Mouse (Mus musculus) embryonic facial prominence, embryonic 15.5 days (tissue): Measurements from ENCODE around the gene Plch2. TPM values are rescaled to one million over a fixed set of nuclear protein-coding genes. Genes with fewer than 3 reads are reported as not detected.
A peak's percentile ranks its signal among the peaks of the same experiment; 100 is the strongest.

Source experiments
- ATAC-seq: fragments of 200-750 bp; cut with Nextera tagmentation; 2 replicates; pipeline ENCODE4 v1.8.0; 2017; ENCODE audit warnings: low read depth, moderate TSS enrichment; ENCODE audit not compliant: insufficient number of reproducible peaks, low FRiP score, low TSS enrichment
- H3K27ac ChIP-seq: fragments of 300-500 bp; sonication (generic); replicated peaks from 2 replicates; pipeline ENCODE4 v1.5.1; 2015; ENCODE audit warnings: mild to moderate bottlenecking, inconsistent platforms
- H3K27me3 ChIP-seq: fragments of 300-500 bp; sonication (generic); 2 replicates; pipeline ENCODE4 v1.6.1; 2015; ENCODE audit warnings: inconsistent platforms
- H3K36me3 ChIP-seq: fragments of 300-500 bp; sonication (generic); 2 replicates; pipeline ENCODE4 v1.6.1; 2015; ENCODE audit warnings: mild to moderate bottlenecking, inconsistent platforms
- H3K4me1 ChIP-seq: fragments of 300-500 bp; sonication (generic); 2 replicates; pipeline ENCODE4 v1.6.1; 2015; ENCODE audit warnings: inconsistent platforms
- H3K4me2 ChIP-seq: fragments of 300-500 bp; sonication (generic); replicated peaks from 2 replicates; pipeline ENCODE4 v1.6.1; 2015; ENCODE audit warnings: mild to moderate bottlenecking, inconsistent platforms
- H3K4me3 ChIP-seq: fragments of 300-500 bp; sonication (generic); replicated peaks from 2 replicates; pipeline ENCODE4 v1.5.1; 2015; ENCODE audit warnings: mild to moderate bottlenecking, inconsistent platforms
- H3K9ac ChIP-seq: fragments of 300-500 bp; sonication (generic); 2 replicates; pipeline ENCODE4 v1.6.1; 2015; ENCODE audit warnings: inconsistent platforms
- H3K9me3 ChIP-seq: fragments of 300-500 bp; sonication (generic); replicated peaks from 2 replicates; pipeline ENCODE4 v1.6.1; 2016; ENCODE audit warnings: inconsistent platforms
- WGBS: fragments of 180-500 bp; shearing (Covaris S2); methylation state at CpG from one replicate; pipeline ENCODE4 v1.1.7; 2015; 5-methylcytosine and 5-hydroxymethylcytosine counted together
- polyA plus RNA-seq: library from polyadenylated mRNA; unstranded; fragments of >200 nt; fragmentation: Nextera tagmentation; extraction: Ambion mirVana; gene quantifications from 2 replicates; pipeline ENCODE4 v1.2.1, GENCODE M21; 2015

The Plch2 gene
- 22.4 and 24.4 TPM in 2 replicates for polyA plus RNA-seq

- no peaks in the 10 kb centered on the region for H3K36me3 ChIP-seq
- 41% methylated on average over 10 of the region's 10 CpGs for WGBS
- peak; percentile 20; the same call in 1 of the 2 replicates for ATAC-seq
- H3K9me3 ChIP-seq, result no peaks in the 10 kb centered on the region
- peak within 1 kb of the TSS; percentile 74 for H3K27ac ChIP-seq
- H3K4me1 ChIP-seq, result peaks cover 40% of the 10 kb centered on the region
- H3K4me3 ChIP-seq, result peak within 1 kb of the TSS; percentile 23
- peak within 1 kb of the TSS; percentile 39 for H3K4me2 ChIP-seq
- peak within 1 kb of the TSS; percentile 9; the same call in 1 of the 2 replicates for H3K9ac ChIP-seq
- H3K27me3 ChIP-seq, result no peaks in the 10 kb centered on the region
Observed at GRCm38 (mm10) chr4:155056724-155057123, at the start of gene Plch2. Plch2 (minus strand) TSS chr4:155056784.

GRCm38 (mm10) chr4:155098572-155098971, 42.0 kb upstream of the Plch2 start:
- 79% methylated on average over 4 of the region's 4 CpGs for WGBS
- Histone ChIP-seq H3K4me1 (peaks cover 15% of the 10 kb centered on the region), H3K36me3 (no peaks in the 10 kb centered on the region), H3K9ac (no peak overlapping the region), H3K9me3 (no peaks in the 10 kb centered on the region), H3K27me3 (no peaks in the 10 kb centered on the region), H3K4me3 (no peak overlapping the region), H3K27ac (no peak overlapping the region), H3K4me2 (no peak overlapping the region)
- no peak for ATAC-seq

- no peak for ATAC-seq
- H3K4me1 ChIP-seq, result peaks cover 15% of the 10 kb centered on the region
- H3K9ac ChIP-seq, result no peak overlapping the region
- H3K36me3 ChIP-seq, result no peaks in the 10 kb centered on the region
- H3K4me2 ChIP-seq, result no peak overlapping the region
- no peaks in the 10 kb centered on the region for H3K27me3 ChIP-seq
- no peaks in the 10 kb centered on the region for H3K9me3 ChIP-seq
- WGBS, result 72% methylated on average over 6 of the region's 6 CpGs
- no peak overlapping the region for H3K27ac ChIP-seq
- H3K4me3 ChIP-seq, result no peak overlapping the region
Observed at GRCm38 (mm10) chr4:155097452-155097851, 40.9 kb upstream of the Plch2 start.

- Histone ChIP-seq H3K4me2 (no peak overlapping the region), H3K27ac (0 out of 2 replicates have a peak overlapping the region, but pooled peaks have one; percentile 49), H3K9me3 (no peaks in the 10 kb centered on the region), H3K36me3 (no peaks in the 10 kb centered on the region), H3K9ac (no peak overlapping the region), H3K27me3 (no peaks in the 10 kb centered on the region), H3K4me3 (no peak overlapping the region), H3K4me1 (peaks cover 15% of the 10 kb centered on the region)
- WGBS, result 87% methylated on average over 8 of the region's 8 CpGs
- no peak for ATAC-seq
Observed at GRCm38 (mm10) chr4:155095967-155096366, 39.4 kb upstream of the Plch2 start.

- no peaks in the 10 kb centered on the region for H3K9me3 ChIP-seq
- H3K4me1 ChIP-seq, result peaks cover 15% of the 10 kb centered on the region
- H3K36me3 ChIP-seq, result no peaks in the 10 kb centered on the region
- WGBS, result 46% methylated on average over 8 of the region's 8 CpGs
- H3K4me3 ChIP-seq, result no peak overlapping the region
- H3K27me3 ChIP-seq, result no peaks in the 10 kb centered on the region
- peak; percentile 73 for ATAC-seq
- H3K4me2 ChIP-seq, result no peak overlapping the region
- H3K27ac ChIP-seq, result peak overlapping the region; percentile 49; the same call in 1 of the 2 replicates
- H3K9ac ChIP-seq, result no peak overlapping the region
Observed at GRCm38 (mm10) chr4:155095238-155095900, 38.8 kb upstream of the Plch2 start.

GRCm38 (mm10) chr4:155094565-155094964, 38.0 kb upstream of the Plch2 start:
- Histone ChIP-seq H3K36me3 (no peaks in the 10 kb centered on the region; the same call in 1 of the 2 replicates), H3K27ac (peak overlapping the region; percentile 22; the same call in 1 of the 2 replicates), H3K9ac (no peak overlapping the region), H3K27me3 (no peaks in the 10 kb centered on the region), H3K4me3 (no peak overlapping the region), H3K4me1 (peaks cover 15% of the 10 kb centered on the region), H3K9me3 (no peaks in the 10 kb centered on the region), H3K4me2 (no peak overlapping the region)
- 65% methylated on average over 3 of the region's 3 CpGs for WGBS
- peak; percentile 39; the same call in 1 of the 2 replicates for ATAC-seq

GRCm38 (mm10) chr4:155093431-155094149, 37.0 kb upstream of the Plch2 start:
- ATAC-seq, result no peak
- Histone ChIP-seq H3K4me3 (no peak overlapping the region), H3K27ac (no peak overlapping the region)

GRCm38 (mm10) chr4:155092718-155093430, 36.3 kb upstream of the Plch2 start:
- H3K9ac ChIP-seq, result no peak overlapping the region
- WGBS, result 88% methylated on average over 19 of the region's 19 CpGs
- H3K4me2 ChIP-seq, result no peak overlapping the region
- no peaks in the 10 kb centered on the region for H3K27me3 ChIP-seq
- no peaks in the 10 kb centered on the region; the same call in 1 of the 2 replicates for H3K36me3 ChIP-seq
- no peaks in the 10 kb centered on the region for H3K9me3 ChIP-seq
- no peak overlapping the region for H3K4me3 ChIP-seq
- ATAC-seq, result no peak
- H3K4me1 ChIP-seq, result peaks cover 15% of the 10 kb centered on the region
- no peak overlapping the region for H3K27ac ChIP-seq

More at GRCm38 (mm10) chr4:155093431-155094149, 37.0 kb upstream of the Plch2 start:
- Histone ChIP-seq H3K36me3 (no peaks in the 10 kb centered on the region; the same call in 1 of the 2 replicates), H3K9ac (no peak overlapping the region), H3K27me3 (no peaks in the 10 kb centered on the region), H3K4me2 (no peak overlapping the region), H3K9me3 (no peaks in the 10 kb centered on the region), H3K4me1 (peaks cover 15% of the 10 kb centered on the region)
- WGBS, result 69% methylated on average over 7 of the region's 7 CpGs

- 86% methylated on average over 13 of the region's 13 CpGs for WGBS
- H3K36me3 ChIP-seq, result no peaks in the 10 kb centered on the region; the same call in 1 of the 2 replicates
- no peaks in the 10 kb centered on the region for H3K9me3 ChIP-seq
- no peaks in the 10 kb centered on the region for H3K27me3 ChIP-seq
- peaks cover 24% of the 10 kb centered on the region for H3K4me1 ChIP-seq
- H3K27ac ChIP-seq, result no peak overlapping the region
- H3K9ac ChIP-seq, result no peak overlapping the region
- no peak overlapping the region for H3K4me2 ChIP-seq
- H3K4me3 ChIP-seq, result no peak overlapping the region
- ATAC-seq, result no peak
Observed at GRCm38 (mm10) chr4:155090688-155091449, 34.3 kb upstream of the Plch2 start.

- no peak overlapping the region for H3K4me2 ChIP-seq
- H3K27me3 ChIP-seq, result no peaks in the 10 kb centered on the region
- H3K9me3 ChIP-seq, result no peaks in the 10 kb centered on the region
- H3K9ac ChIP-seq, result no peak overlapping the region
- WGBS, result 93% methylated on average over 4 of the region's 4 CpGs
- no peak overlapping the region for H3K27ac ChIP-seq
- no peak overlapping the region for H3K4me3 ChIP-seq
- H3K4me1 ChIP-seq, result peaks cover 21% of the 10 kb centered on the region
- no peaks in the 10 kb centered on the region; the same call in 1 of the 2 replicates for H3K36me3 ChIP-seq
- no peak for ATAC-seq
Observed at GRCm38 (mm10) chr4:155090147-155090546, 33.6 kb upstream of the Plch2 start.
